In genomic region chr5:139098991-139099972, GRCm38 (mm10) we compare ENCODE assay signal across 8 mouse cellular contexts. TPM values are rescaled to one million over a fixed set of nuclear protein-coding genes. Genes with fewer than 3 reads are reported as not detected.
DNase-seq lines count a peak whose midpoint lies in the region; ATAC-seq lines count a peak whose summit lies in the region.

No protein-coding gene starts in this region.

- H3K9ac ChIP-seq in heart, embryonic 12.5 days = no peak overlapping the region
- H3K9ac ChIP-seq in kidney, embryonic 14.5 days (ENCODE audit: low read depth, low read length) = no peak overlapping the region

- WGBS in heart, embryonic 12.5 days = 24% methylated on average over 12 of the region's 12 CpGs
- 49% methylated on average over 12 of the region's 12 CpGs for WGBS in kidney, embryonic 14.5 days

- intact Hi-C loops in left cerebral cortex, postnatal 10 days (cut with DNase I) = no loop called here

- 0 out of 2 replicates have a peak, but pooled peaks cover 6% of the 10 kb centered on the region for H3K27me3 ChIP-seq in heart, embryonic 12.5 days (replicated peaks)
- H3K27me3 ChIP-seq in kidney, embryonic 14.5 days (ENCODE audit: control insufficient read depth, insufficient read depth, low read length) = no peaks in the 10 kb centered on the region

- H3K4me2 ChIP-seq in heart, embryonic 12.5 days = no peak overlapping the region
- no peak overlapping the region for H3K4me2 ChIP-seq in kidney, embryonic 14.5 days (replicated peaks; ENCODE audit: low read depth, low read length)

- H3K4me3 ChIP-seq in heart, embryonic 12.5 days = no peak overlapping the region
- H3K4me3 ChIP-seq in kidney, embryonic 14.5 days (ENCODE audit: low read length) = no peak overlapping the region

- peak; percentile 35; the same call in 1 of the 2 replicates for ATAC-seq in heart, embryonic 12.5 days (ENCODE audit: insufficient number of reproducible peaks, low FRiP score)
- no peak for ATAC-seq in kidney, embryonic 14.5 days (ENCODE audit: low FRiP score, low TSS enrichment)
- ATAC-seq in erythroid progenitor cell, adult 5-6 weeks (replicated peaks; ENCODE audit: low FRiP score, poor library complexity, severe bottlenecking) = no peak

- peak overlapping the region; percentile 36; the same call in 1 of the 2 replicates for H3K27ac ChIP-seq in heart, embryonic 12.5 days (ENCODE audit: poor library complexity, severe bottlenecking)
- H3K27ac ChIP-seq in kidney, embryonic 14.5 days (ENCODE audit: low read depth, low read length) = no peak overlapping the region

- H3K36me3 ChIP-seq in heart, embryonic 12.5 days = no peaks in the 10 kb centered on the region
- H3K36me3 ChIP-seq in kidney, embryonic 14.5 days (ENCODE audit: control insufficient read depth, insufficient read depth, low read length) = no peaks in the 10 kb centered on the region

- H3K9me3 ChIP-seq in heart, embryonic 12.5 days (replicated peaks) = peaks cover 5% of the 10 kb centered on the region; the same call in 1 of the 2 replicates
- H3K9me3 ChIP-seq in kidney, embryonic 14.5 days (ENCODE audit: control insufficient read depth, low read length) = 0 out of 2 replicates have a peak, but pooled peaks cover 4% of the 10 kb centered on the region

- peak; percentile 21 for DNase-seq in adrenal gland, postnatal 10 days
- no peak for DNase-seq in adrenal gland, postnatal 4 days (ENCODE audit: low spot score in 2 of 2)
- DNase-seq in ovary, postnatal 36 days (ENCODE audit: low spot score) = peak; percentile 47
- DNase-seq in ovary, postnatal 10 days (ENCODE audit: low spot score) = no peak
- peak; percentile 51 to 56 for DNase-seq in left cerebral cortex, postnatal 10 days (ENCODE audit: extremely low spot score in 1 of 2, low spot score in 2 of 2)

- peaks cover 21% of the 10 kb centered on the region for H3K4me1 ChIP-seq in heart, embryonic 12.5 days (replicated peaks)
- peaks cover 11% of the 10 kb centered on the region; the same call in 1 of the 2 replicates for H3K4me1 ChIP-seq in kidney, embryonic 14.5 days (ENCODE audit: control insufficient read depth, insufficient read depth, low read length)

RNA-seq across cellular contexts. Expression of gene Prkar1b, which starts 50.5 kb away (rescaled TPM):
- total RNA-seq in adrenal gland, postnatal 10 days (2021) = 10 to 100 TPM; 14.9 to 24.9 TPM
- total RNA-seq in adrenal gland, postnatal 4 days (2021) = 10 to 100 TPM; 23.1 to 31.3 TPM
- polyA plus RNA-seq in heart, embryonic 12.5 days (2016; fragmentation: Nextera tagmentation; extraction: Ambion mirVana) = 10.4 and 11.5 TPM in 2 replicates
- 100 to 1,000 TPM; 499 to 505 TPM for total RNA-seq in left cerebral cortex, postnatal 10 days (2021)
- 10.0 and 15.7 TPM in 2 replicates for polyA plus RNA-seq in kidney, embryonic 14.5 days (2014; fragmentation: Nextera tagmentation; extraction: Ambion mirVana)
- 0.72 TPM in 1 of 2 replicates, not detected in the other for total RNA-seq in erythroid progenitor cell, adult 5-6 weeks (2015; ENCODE audit: low replicate concordance)
- 0.08 TPM in 1 of 2 replicates, not detected in the other for total RNA-seq in erythroid progenitor cell, adult 5-6 weeks (2017; ENCODE audit: low replicate concordance)

RNA-seq across cellular contexts. Expression of gene Dnaaf5, which starts 50.7 kb away (rescaled TPM):
- 10 to 100 TPM; 15.9 to 19.1 TPM for total RNA-seq in adrenal gland, postnatal 10 days (2021)
- total RNA-seq in adrenal gland, postnatal 4 days (2021) = 10 to 100 TPM; 15.8 to 16.1 TPM
- polyA plus RNA-seq in heart, embryonic 12.5 days (2016; fragmentation: Nextera tagmentation; extraction: Ambion mirVana) = 9.8 and 10.5 TPM in 2 replicates
- 1 to 10 TPM; 6.3 to 6.7 TPM for total RNA-seq in left cerebral cortex, postnatal 10 days (2021)
- 9.1 and 11.5 TPM in 2 replicates for polyA plus RNA-seq in kidney, embryonic 14.5 days (2014; fragmentation: Nextera tagmentation; extraction: Ambion mirVana)
- 1.7 and 1.8 TPM in 2 replicates for total RNA-seq in erythroid progenitor cell, adult 5-6 weeks (2015; ENCODE audit: low replicate concordance)
- total RNA-seq in erythroid progenitor cell, adult 5-6 weeks (2017; ENCODE audit: low replicate concordance) = 2.6 and 3.6 TPM in 2 replicates

Comparison
In these comparisons a context has a peak if more than half of its experiments do, and no peak if none do; other contexts are left out.
1. DNase-seq: peak in adrenal gland, postnatal 10 days (single experiment), ovary, postnatal 36 days (single experiment) and left cerebral cortex, postnatal 10 days (2 of 2); none in adrenal gland, postnatal 4 days (0 of 2) and ovary, postnatal 10 days (single experiment).
2. RNA of gene Prkar1b, which starts 50.5 kb away (total RNA-seq): 499 to 505 TPM in left cerebral cortex, postnatal 10 days; 23.1 to 31.3 TPM in adrenal gland, postnatal 4 days, 14.9 to 24.9 TPM in adrenal gland, postnatal 10 days and 0.08 to 0.72 TPM in erythroid progenitor cell, adult 5-6 weeks; every median in the first group is over 10 times any median in the second.